Mouse (Mus musculus) heart, embryonic 13.5 days (tissue): Measurements from ENCODE around the gene Zfp72. TPM values are rescaled to one million over a fixed set of nuclear protein-coding genes. Genes with fewer than 3 reads are reported as not detected.

Experiments
- ATAC-seq: fragments of 200-750 bp; cut with Nextera tagmentation; 2 replicates; pipeline ENCODE4 v1.8.0; 2017; ENCODE audit warnings: moderate TSS enrichment; ENCODE audit not compliant: insufficient number of reproducible peaks, low FRiP score, low TSS enrichment; ENCODE audit errors: extremely low read depth
- H3K27ac ChIP-seq: fragments of 300-500 bp; sonication (generic); replicated peaks from 2 replicates; pipeline ENCODE4 v1.5.1; 2015; ENCODE audit warnings: moderate library complexity, mild to moderate bottlenecking, inconsistent platforms
- H3K27me3 ChIP-seq: fragments of 300-500 bp; sonication (generic); replicated peaks from 2 replicates; pipeline ENCODE4 v1.6.1; 2015; ENCODE audit warnings: mild to moderate bottlenecking, inconsistent platforms
- H3K36me3 ChIP-seq: fragments of 300-500 bp; sonication (generic); 2 replicates; pipeline ENCODE4 v1.6.1; 2015; ENCODE audit warnings: mild to moderate bottlenecking, inconsistent platforms
- H3K4me1 ChIP-seq: fragments of 300-500 bp; sonication (generic); 2 replicates; pipeline ENCODE4 v1.6.1; 2015; ENCODE audit warnings: inconsistent platforms
- H3K4me2 ChIP-seq: fragments of 300-500 bp; sonication (generic); 2 replicates; pipeline ENCODE4 v1.6.1; 2015; ENCODE audit warnings: inconsistent platforms, mild to moderate bottlenecking, moderate library complexity
- H3K4me3 ChIP-seq: fragments of 300-500 bp; sonication (generic); 2 replicates; pipeline ENCODE4 v1.5.1; 2015; ENCODE audit warnings: moderate library complexity, mild to moderate bottlenecking, inconsistent platforms
- H3K9ac ChIP-seq: fragments of 300-500 bp; sonication (generic); 2 replicates; pipeline ENCODE4 v1.6.1; 2015; ENCODE audit warnings: inconsistent platforms, mild to moderate bottlenecking, moderate library complexity
- H3K9me3 ChIP-seq: fragments of 300-500 bp; sonication (generic); 2 replicates; pipeline ENCODE4 v1.6.1; 2016; ENCODE audit warnings: inconsistent platforms
- WGBS: fragments of 180-500 bp; shearing (Covaris S2); methylation state at CpG from one replicate; pipeline ENCODE4 v1.1.7; 2015; ENCODE audit warnings: mixed read lengths; 5-methylcytosine and 5-hydroxymethylcytosine counted together
- polyA plus RNA-seq: library from polyadenylated mRNA; unstranded; fragments of >200 nt; fragmentation: Nextera tagmentation; extraction: Ambion mirVana; gene quantifications from 2 replicates; pipeline ENCODE4 v1.2.1, GENCODE M21; 2015

Gene Zfp72
- polyA plus RNA-seq, result 3.1 and 3.8 TPM in 2 replicates

- H3K36me3 ChIP-seq, result no peaks in the 10 kb centered on the region
- ATAC-seq, result no peak; the same call in 1 of the 2 replicates
- H3K27ac ChIP-seq, result no peak within 1 kb of the TSS
- H3K9me3 ChIP-seq, result no peaks in the 10 kb centered on the region
- 3% methylated on average over 14 of the region's 14 CpGs for WGBS
- peak within 1 kb of the TSS; percentile 83 for H3K9ac ChIP-seq
- peak within 1 kb of the TSS; percentile 79 for H3K4me3 ChIP-seq
- peaks cover 6% of the 10 kb centered on the region for H3K27me3 ChIP-seq
- peaks cover 8% of the 10 kb centered on the region for H3K4me1 ChIP-seq
- H3K4me2 ChIP-seq, result peak within 1 kb of the TSS; percentile 75
These were observed at the start of gene Zfp72 for GRCm38 (mm10) chr13:74390371-74390990. Gene Zfp72 (minus strand): TSS chr13:74390836.

GRCm38 (mm10) chr13:74439895-74440294 lies 49.3 kb upstream of the Zfp72 start:
- H3K9ac ChIP-seq, result no peak overlapping the region
- WGBS, result 21% methylated on average over 19 of the region's 19 CpGs
- H3K36me3 ChIP-seq, result peaks cover 36% of the 10 kb centered on the region
- no peak overlapping the region for H3K27ac ChIP-seq
- H3K4me1 ChIP-seq, result no peaks in the 10 kb centered on the region
- H3K9me3 ChIP-seq, result peaks cover 65% of the 10 kb centered on the region
- no peak for ATAC-seq
- no peaks in the 10 kb centered on the region for H3K27me3 ChIP-seq
- H3K4me3 ChIP-seq, result no peak overlapping the region
- no peak overlapping the region for H3K4me2 ChIP-seq

- ATAC-seq, result no peak
- H3K4me1 ChIP-seq, result no peaks in the 10 kb centered on the region; the same call in 1 of the 2 replicates
- H3K9ac ChIP-seq, result peak within 1 kb of the TSS; percentile 44
- no peak within 1 kb of the TSS for H3K27ac ChIP-seq
- 12% methylated on average over 11 of the region's 11 CpGs for WGBS
- no peaks in the 10 kb centered on the region for H3K36me3 ChIP-seq
- peak within 1 kb of the TSS; percentile 30 for H3K4me3 ChIP-seq
- H3K27me3 ChIP-seq, result peaks cover 13% of the 10 kb centered on the region
- H3K4me2 ChIP-seq, result peak within 1 kb of the TSS; percentile 58
- H3K9me3 ChIP-seq, result no peaks in the 10 kb centered on the region
These were observed 8.7 kb upstream of the Zfp72 start, which contains the start of gene Ftl1-ps1 for GRCm38 (mm10) chr13:74399298-74399839. Gene Ftl1-ps1 (plus strand): TSS chr13:74399694.

- no peak for ATAC-seq
- Histone ChIP-seq H3K4me3 (no peak overlapping the region), H3K36me3 (no peaks in the 10 kb centered on the region), H3K9me3 (no peaks in the 10 kb centered on the region), H3K4me2 (no peak overlapping the region), H3K4me1 (peaks cover 8% of the 10 kb centered on the region), H3K27me3 (peaks cover 6% of the 10 kb centered on the region), H3K9ac (no peak overlapping the region), H3K27ac (no peak overlapping the region)
- 59% methylated on average over 2 of the region's 2 CpGs for WGBS
These were observed 520 bp upstream of the Zfp72 start for GRCm38 (mm10) chr13:74391156-74391555.

- Histone ChIP-seq H3K4me2 (peak overlapping the region; percentile 75), H3K27me3 (peaks cover under 1% of the 10 kb centered on the region; the same call in 1 of the 2 replicates), H3K36me3 (no peaks in the 10 kb centered on the region), H3K9ac (peak overlapping the region; percentile 83; the same call in 1 of the 2 replicates), H3K4me3 (peak overlapping the region; percentile 79), H3K4me1 (peaks cover 8% of the 10 kb centered on the region), H3K9me3 (no peaks in the 10 kb centered on the region), H3K27ac (no peak overlapping the region)
- WGBS, result 59% methylated on average over 6 of the region's 6 CpGs
- no peak for ATAC-seq
These were observed 906 bp downstream of the Zfp72 start for GRCm38 (mm10) chr13:74389730-74390129.

GRCm38 (mm10) chr13:74382289-74382688 lies 8.3 kb downstream of the Zfp72 start:
- no peaks in the 10 kb centered on the region for H3K27me3 ChIP-seq
- no peak overlapping the region for H3K4me2 ChIP-seq
- H3K4me3 ChIP-seq, result no peak overlapping the region
- no peak overlapping the region; the same call in 1 of the 2 replicates for H3K9ac ChIP-seq
- H3K4me1 ChIP-seq, result peaks cover 10% of the 10 kb centered on the region
- H3K27ac ChIP-seq, result no peak overlapping the region; the same call in 1 of the 2 replicates
- H3K36me3 ChIP-seq, result 0 out of 2 replicates have a peak, but pooled peaks cover 6% of the 10 kb centered on the region
- ATAC-seq, result no peak
- 59% methylated on average over 3 of the region's 3 CpGs for WGBS
- no peaks in the 10 kb centered on the region for H3K9me3 ChIP-seq

- no peak for ATAC-seq
- 65% methylated on average over 10 of the region's 10 CpGs for WGBS
- peaks cover 10% of the 10 kb centered on the region for H3K4me1 ChIP-seq
- H3K27me3 ChIP-seq, result no peaks in the 10 kb centered on the region
- H3K9ac ChIP-seq, result no peak overlapping the region; the same call in 1 of the 2 replicates
- H3K27ac ChIP-seq, result no peak overlapping the region; the same call in 1 of the 2 replicates
- H3K36me3 ChIP-seq, result 0 out of 2 replicates have a peak, but pooled peaks cover 8% of the 10 kb centered on the region
- H3K4me2 ChIP-seq, result no peak overlapping the region
- no peaks in the 10 kb centered on the region for H3K9me3 ChIP-seq
- no peak overlapping the region for H3K4me3 ChIP-seq
These were observed 8.9 kb downstream of the Zfp72 start for GRCm38 (mm10) chr13:74381533-74382276.

- H3K4me1 ChIP-seq, result peaks cover 32% of the 10 kb centered on the region
- peaks cover 38% of the 10 kb centered on the region for H3K36me3 ChIP-seq
- H3K9me3 ChIP-seq, result peaks cover 3% of the 10 kb centered on the region
- 27% methylated on average over 8 of the region's 8 CpGs for WGBS
- H3K27ac ChIP-seq, result peak within 1 kb of the TSS; percentile 92
- peak; percentile 73 for ATAC-seq
- H3K4me3 ChIP-seq, result peak within 1 kb of the TSS; percentile 46
- peak within 1 kb of the TSS; percentile 74 for H3K9ac ChIP-seq
- H3K27me3 ChIP-seq, result no peaks in the 10 kb centered on the region
- H3K4me2 ChIP-seq, result peak within 1 kb of the TSS; percentile 67
These were observed 26.8 kb downstream of the Zfp72 start, which contains the start of gene Lrrc14b for GRCm38 (mm10) chr13:74363859-74364235. Gene Lrrc14b (minus strand): TSS chr13:74364005.

GRCm38 (mm10) chr13:74363176-74363858 lies 27.3 kb downstream of the Zfp72 start:
- H3K4me3 ChIP-seq, result peak overlapping the region; percentile 46
- no peak for ATAC-seq
- WGBS, result 71% methylated on average over 13 of the region's 13 CpGs

GRCm38 (mm10) chr13:74362218-74362617 lies 28.4 kb downstream of the Zfp72 start:
- WGBS, result 58% methylated on average over 2 of the region's 2 CpGs
- H3K4me3 ChIP-seq, result no peak overlapping the region
- H3K36me3 ChIP-seq, result peaks cover 54% of the 10 kb centered on the region
- H3K27ac ChIP-seq, result no peak overlapping the region
- no peak overlapping the region for H3K9ac ChIP-seq
- peak overlapping the region; percentile 67 for H3K4me2 ChIP-seq
- no peak for ATAC-seq
- H3K9me3 ChIP-seq, result peaks cover 3% of the 10 kb centered on the region; the same call in 1 of the 2 replicates
- peaks cover 32% of the 10 kb centered on the region for H3K4me1 ChIP-seq
- H3K27me3 ChIP-seq, result no peaks in the 10 kb centered on the region

More at GRCm38 (mm10) chr13:74363176-74363858, 27.3 kb downstream of the Zfp72 start:
- H3K9me3 ChIP-seq, result peaks cover 3% of the 10 kb centered on the region
- peaks cover 32% of the 10 kb centered on the region for H3K4me1 ChIP-seq
- peaks cover 43% of the 10 kb centered on the region for H3K36me3 ChIP-seq
- peak overlapping the region; percentile 74 for H3K9ac ChIP-seq
- H3K4me2 ChIP-seq, result peak overlapping the region; percentile 67
- H3K27ac ChIP-seq, result peak overlapping the region; percentile 92
- H3K27me3 ChIP-seq, result no peaks in the 10 kb centered on the region

GRCm38 (mm10) chr13:74356491-74356890 lies 34.1 kb downstream of the Zfp72 start:
- Histone ChIP-seq H3K4me1 (no peaks in the 10 kb centered on the region), H3K36me3 (peaks cover 85% of the 10 kb centered on the region), H3K4me2 (no peak overlapping the region), H3K9me3 (no peaks in the 10 kb centered on the region), H3K4me3 (no peak overlapping the region), H3K27me3 (no peaks in the 10 kb centered on the region), H3K9ac (no peak overlapping the region), H3K27ac (no peak overlapping the region)
- no peak for ATAC-seq
- 94% methylated on average over 13 of the region's 13 CpGs for WGBS
